Mouse (Mus musculus): ENCODE data around the gene Robo1.

DNA sequence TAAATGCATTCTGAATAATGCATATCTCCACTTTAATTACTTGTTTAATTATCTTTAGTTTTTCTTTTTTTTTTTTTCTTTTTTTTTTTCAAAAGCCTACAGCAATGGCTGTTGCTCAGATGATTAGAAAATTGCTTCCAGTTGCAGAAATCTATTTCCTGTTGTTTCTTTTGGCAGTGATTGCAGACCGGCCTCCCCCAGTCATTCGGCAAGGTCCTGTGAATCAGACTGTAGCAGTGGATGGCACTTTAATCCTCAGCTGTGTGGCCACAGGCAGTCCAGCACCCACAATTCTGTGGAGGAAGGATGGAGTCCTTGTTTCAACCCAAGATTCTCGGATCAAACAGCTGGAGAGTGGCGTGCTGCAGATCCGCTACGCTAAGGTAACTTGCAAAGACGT lies 661.9 kb downstream of the Robo1 start:
- no peak for TF ChIP-seq CTCF (IDR thresholded peaks at IDR 0.05; ENCODE audit: low read depth)
- no peak for TF ChIP-seq EP300 (optimal IDR thresholded peaks at IDR 0.05)
